Mouse (Mus musculus): ENCODE results near the gene Trim30a. TPM values are rescaled to one million over a fixed set of nuclear protein-coding genes. Genes with fewer than 3 reads are reported as not detected.

Trim30a gene
- polyA plus RNA-seq, 1 experiment: 4.0 TPM

Other genes with a start within 250 kb of the Trim30a start
- gene Trim6, start 246.4 kb downstream of the Trim30a start, polyA plus RNA-seq (2012; ENCODE audit: insufficient read depth, insufficient read length, missing spikeins): 0.92 TPM in 1 of 2 replicates, not detected in the other
- 2.2 and 2.5 TPM in 2 replicates for gene Trim34a, start 220.7 kb downstream of the Trim30a start, polyA plus RNA-seq (2012; ENCODE audit: insufficient read depth, insufficient read length, missing spikeins)
- 0.58 and 0.67 TPM in 2 replicates for gene Trim5, start 177.1 kb downstream of the Trim30a start, polyA plus RNA-seq (2012; ENCODE audit: insufficient read depth, insufficient read length, missing spikeins)
- gene Trim12a, start 149.7 kb downstream of the Trim30a start, polyA plus RNA-seq (2012; ENCODE audit: insufficient read depth, insufficient read length, missing spikeins): 10.5 and 11.9 TPM in 2 replicates
- gene Trim34b, start 135.7 kb downstream of the Trim30a start, polyA plus RNA-seq (2012; ENCODE audit: insufficient read depth, insufficient read length, missing spikeins): not detected in 2 replicates
- gene Trim12c, start 111.8 kb downstream of the Trim30a start, polyA plus RNA-seq (2012; ENCODE audit: insufficient read depth, insufficient read length, missing spikeins): 4.4 and 5.6 TPM in 2 replicates
- not detected in 2 replicates for gene Trim30b, start 95.3 kb downstream of the Trim30a start, polyA plus RNA-seq (2012; ENCODE audit: insufficient read depth, insufficient read length, missing spikeins)
- 0.92 TPM in 1 of 2 replicates, not detected in the other for gene Trim30c, start 64.4 kb downstream of the Trim30a start, polyA plus RNA-seq (2012; ENCODE audit: insufficient read depth, insufficient read length, missing spikeins)
- 1.5 and 1.9 TPM in 2 replicates for gene Trim30d, start 42.7 kb upstream of the Trim30a start, polyA plus RNA-seq (2012; ENCODE audit: insufficient read depth, insufficient read length, missing spikeins)
- gene Olfr651, start 84.9 kb upstream of the Trim30a start, polyA plus RNA-seq (2012; ENCODE audit: insufficient read depth, insufficient read length, missing spikeins): not detected in 2 replicates
- gene Olfr652, start 95.7 kb upstream of the Trim30a start, polyA plus RNA-seq (2012; ENCODE audit: insufficient read depth, insufficient read length, missing spikeins): not detected in 2 replicates
- not detected in 2 replicates for gene Olfr653, start 112.1 kb upstream of the Trim30a start, polyA plus RNA-seq (2012; ENCODE audit: insufficient read depth, insufficient read length, missing spikeins)
- not detected in 2 replicates for gene Olfr654, start 121.8 kb upstream of the Trim30a start, polyA plus RNA-seq (2012; ENCODE audit: insufficient read depth, insufficient read length, missing spikeins)
- gene Olfr655, start 136.6 kb upstream of the Trim30a start, polyA plus RNA-seq (2012; ENCODE audit: insufficient read depth, insufficient read length, missing spikeins): not detected in 2 replicates
- gene Olfr656, start 148.8 kb upstream of the Trim30a start, polyA plus RNA-seq (2012; ENCODE audit: insufficient read depth, insufficient read length, missing spikeins): not detected in 2 replicates
- gene Olfr657, start 159.6 kb upstream of the Trim30a start, polyA plus RNA-seq (2012; ENCODE audit: insufficient read depth, insufficient read length, missing spikeins): not detected in 2 replicates
- gene Olfr658, start 182.1 kb upstream of the Trim30a start, polyA plus RNA-seq (2012; ENCODE audit: insufficient read depth, insufficient read length, missing spikeins): not detected in 2 replicates
- gene Olfr659, start 201.6 kb upstream of the Trim30a start, polyA plus RNA-seq (2012; ENCODE audit: insufficient read depth, insufficient read length, missing spikeins): not detected in 2 replicates
- gene Olfr661, start 221.3 kb upstream of the Trim30a start, polyA plus RNA-seq (2012; ENCODE audit: insufficient read depth, insufficient read length, missing spikeins): not detected in 2 replicates

Data from brown adipose tissue, adult 24 weeks (tissue).